Mouse (Mus musculus) layer of hippocampus, adult 9-10 months (tissue): ENCODE results near the gene St8sia1.

Source experiments
- DNase-seq: peaks from one replicate; pipeline ENCODE4 v3.0.0; 2022; ENCODE audit warnings: low spot score

St8sia1 gene

GRCm38 (mm10) chr6:142865199-142865598, 99.1 kb downstream of the St8sia1 start:
- peak; percentile 17 for DNase-seq

- no peak for DNase-seq
Measured at GRCm38 (mm10) chr6:142863881-142864280, 100.4 kb downstream of the St8sia1 start.

- DNase-seq, result no peak
Measured at GRCm38 (mm10) chr6:142862265-142862664, 102.0 kb downstream of the St8sia1 start.

- DNase-seq, result no peak
Measured at GRCm38 (mm10) chr6:142860396-142860795, 103.9 kb downstream of the St8sia1 start.

GRCm38 (mm10) chr6:142859946-142860345, 104.3 kb downstream of the St8sia1 start:
- DNase-seq, result no peak

GRCm38 (mm10) chr6:142858937-142859336, 105.3 kb downstream of the St8sia1 start:
- DNase-seq, result no peak

GRCm38 (mm10) chr6:142856258-142856874, 107.9 kb downstream of the St8sia1 start:
- no peak for DNase-seq

GRCm38 (mm10) chr6:142855761-142856160, 108.5 kb downstream of the St8sia1 start:
- no peak for DNase-seq

GRCm38 (mm10) chr6:142852419-142853377, 111.6 kb downstream of the St8sia1 start:
- DNase-seq, result no peak

GRCm38 (mm10) chr6:142850436-142850835, 113.8 kb downstream of the St8sia1 start:
- no peak for DNase-seq

- no peak for DNase-seq
Measured at GRCm38 (mm10) chr6:142849326-142849725, 114.9 kb downstream of the St8sia1 start.

GRCm38 (mm10) chr6:142847914-142848674, 116.2 kb downstream of the St8sia1 start:
- no peak for DNase-seq

- DNase-seq, result no peak
Measured at GRCm38 (mm10) chr6:142846855-142847254, 117.4 kb downstream of the St8sia1 start.

GRCm38 (mm10) chr6:142845066-142845465, 119.2 kb downstream of the St8sia1 start:
- no peak for DNase-seq

GRCm38 (mm10) chr6:142844061-142844460, 120.2 kb downstream of the St8sia1 start:
- DNase-seq, result no peak

GRCm38 (mm10) chr6:142838501-142838900, 125.8 kb downstream of the St8sia1 start:
- DNase-seq, result no peak

- no peak for DNase-seq
Measured at GRCm38 (mm10) chr6:142837326-142837725, 126.9 kb downstream of the St8sia1 start.

- no peak for DNase-seq
Measured at GRCm38 (mm10) chr6:142835726-142836125, 128.5 kb downstream of the St8sia1 start.

- no peak for DNase-seq
Measured at GRCm38 (mm10) chr6:142834911-142835310, 129.3 kb downstream of the St8sia1 start.

GRCm38 (mm10) chr6:142831706-142832105, 132.5 kb downstream of the St8sia1 start:
- DNase-seq, result no peak

- DNase-seq, result no peak
Measured at GRCm38 (mm10) chr6:142831243-142831642, 133.0 kb downstream of the St8sia1 start.

GRCm38 (mm10) chr6:142830221-142830620, 134.0 kb downstream of the St8sia1 start:
- no peak for DNase-seq
